Comparison of ENCODE assay signal across 10 mouse cellular contexts in the genomic region with DNA sequence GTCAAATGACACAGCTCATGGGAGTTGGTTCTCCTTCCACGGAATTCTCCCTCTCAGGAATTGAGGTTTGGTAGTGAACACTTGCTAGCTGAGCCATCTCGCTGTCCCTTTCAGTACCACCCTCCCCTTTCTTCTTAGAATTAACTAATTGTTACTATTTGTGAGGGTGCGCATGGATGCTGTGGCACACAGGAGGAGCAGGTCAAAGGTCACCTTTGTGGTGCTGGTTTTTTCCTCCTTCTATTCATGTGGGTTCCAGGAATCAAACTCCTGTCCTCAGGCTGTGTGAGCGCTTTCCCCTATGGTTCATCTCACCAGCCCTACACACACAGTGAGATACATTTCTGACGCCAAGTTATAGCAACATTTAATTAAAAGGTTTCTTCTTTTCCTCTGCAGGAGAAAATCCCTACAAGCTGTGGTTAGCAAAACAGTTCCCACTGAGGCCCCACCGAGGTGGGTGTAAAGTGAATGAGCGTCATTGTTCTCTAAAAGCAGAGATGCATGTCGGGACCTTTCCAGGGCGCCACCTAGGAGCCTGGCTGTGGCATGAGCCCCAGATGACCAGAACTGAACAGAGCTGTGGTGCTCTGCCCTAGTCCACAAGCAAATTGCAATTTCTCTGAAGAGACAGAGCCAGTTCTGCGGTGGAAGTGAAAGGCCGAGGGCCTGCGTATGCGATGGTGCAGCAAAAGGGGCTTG. TPM values are rescaled to one million over a fixed set of nuclear protein-coding genes. Genes with fewer than 3 reads are reported as not detected.
DNase-seq lines count a peak whose midpoint lies in the region; ATAC-seq and TF ChIP-seq lines count a peak whose summit lies in the region.
"Had no signal": no experiment of that assay in that cellular context is flagged by ENCODE, and none has a peak within 500 bp of the region (broad histone marks: within the 10 kb centered on the region; RNA-seq: fewer than 3 reads in every experiment).

No protein-coding gene starts in this region.

- H3K4me1 ChIP-seq in E14TG2a.4 (replicated peaks; ENCODE audit: low read depth, low read length): peaks cover 89% of the 10 kb centered on the region
- H3K4me1 ChIP-seq in forebrain, embryonic 12.5 days: peaks cover 22% of the 10 kb centered on the region
- peaks cover 44% of the 10 kb centered on the region for H3K4me1 ChIP-seq in limb, embryonic 15.5 days
- H3K4me1 ChIP-seq in lung, adult 2 months (ENCODE audit: control insufficient read depth, insufficient read depth, low read length): peaks cover 27% of the 10 kb centered on the region

- WGBS in forebrain, embryonic 12.5 days: 16% methylated on average over 13 of the region's 13 CpGs
- 51% methylated on average over 13 of the region's 13 CpGs for WGBS in limb, embryonic 15.5 days
- WGBS in lung, adult 2 months: 72% methylated on average over 13 of the region's 13 CpGs

- no peak overlapping the region for H3K9ac ChIP-seq in forebrain, embryonic 12.5 days
- H3K9ac ChIP-seq in limb, embryonic 15.5 days: no peak overlapping the region
- H3K9ac ChIP-seq: heart, embryonic 12.5 days; liver, embryonic 14.5 days had no signal

- H3K36me3 ChIP-seq in E14TG2a.4 (ENCODE audit: insufficient read depth, low read length): no peaks in the 10 kb centered on the region
- H3K36me3 ChIP-seq in forebrain, embryonic 12.5 days (replicated peaks): no peaks in the 10 kb centered on the region
- H3K36me3 ChIP-seq in limb, embryonic 15.5 days: no peaks in the 10 kb centered on the region
- H3K36me3 ChIP-seq: heart, embryonic 12.5 days had no signal

- H3K27me3 ChIP-seq in E14TG2a.4 (ENCODE audit: insufficient read depth, low read length): no peaks in the 10 kb centered on the region
- no peaks in the 10 kb centered on the region for H3K27me3 ChIP-seq in forebrain, embryonic 12.5 days
- H3K27me3 ChIP-seq in limb, embryonic 15.5 days: no peaks in the 10 kb centered on the region
- H3K27me3 ChIP-seq: heart, embryonic 12.5 days had no signal

- H3K4me3 ChIP-seq in E14TG2a.4 (replicated peaks; ENCODE audit: low read length): peak overlapping the region; percentile 26; the same call in 1 of the 2 replicates
- no peak overlapping the region for H3K4me3 ChIP-seq in forebrain, embryonic 12.5 days (replicated peaks)
- no peak overlapping the region for H3K4me3 ChIP-seq in limb, embryonic 15.5 days
- no peak overlapping the region for H3K4me3 ChIP-seq in lung, adult 2 months (replicated peaks; ENCODE audit: extremely low read depth, low read depth, low read length)
- H3K4me3 ChIP-seq: heart, embryonic 12.5 days had no signal

- peak; percentile 62 for DNase-seq in ES-CJ7 (ENCODE audit: low read depth, low spot score)
- no peak for DNase-seq in adrenal gland, adult 2 months
- DNase-seq in lung, adult 2 months: no peak
- DNase-seq in T-cell, adult 2 months (ENCODE audit: low spot score): no peak
- DNase-seq: spleen, adult 18-20 months had no signal

- H3K4me2 ChIP-seq in forebrain, embryonic 12.5 days: 0 out of 2 replicates have a peak overlapping the region, but pooled peaks have one; percentile 0
- H3K4me2 ChIP-seq in limb, embryonic 15.5 days: no peak overlapping the region
- H3K4me2 ChIP-seq: heart, embryonic 12.5 days had no signal

- ATAC-seq in forebrain, embryonic 12.5 days (ENCODE audit: low FRiP score): 0 out of 2 replicates have a peak, but pooled peaks have one; percentile 41
- no peak for ATAC-seq in limb, embryonic 15.5 days (ENCODE audit: insufficient number of reproducible peaks, low FRiP score, low TSS enrichment, low read depth)

- H3K9me3 ChIP-seq in E14TG2a.4 (ENCODE audit: low read length): no peaks in the 10 kb centered on the region
- no peaks in the 10 kb centered on the region for H3K9me3 ChIP-seq in forebrain, embryonic 12.5 days
- H3K9me3 ChIP-seq in limb, embryonic 15.5 days: no peaks in the 10 kb centered on the region
- H3K9me3 ChIP-seq: heart, embryonic 12.5 days had no signal

- no peak for TF ChIP-seq CTCF in E14TG2a.4 (conservative IDR thresholded peaks at IDR 0.05; ENCODE audit: low read length)
- TF ChIP-seq CTCF in lung, adult 2 months (IDR thresholded peaks at IDR 0.05; ENCODE audit: insufficient read depth, low read length): no peak

- no peak for TF ChIP-seq POLR2A in lung, adult 2 months (IDR thresholded peaks at IDR 0.05; ENCODE audit: borderline replicate concordance, extremely low read depth, low read depth, low read length)

- H3K27ac ChIP-seq in forebrain, embryonic 12.5 days: peak overlapping the region; percentile 68
- peak overlapping the region; percentile 88 for H3K27ac ChIP-seq in limb, embryonic 15.5 days
- H3K27ac ChIP-seq: liver, embryonic 14.5 days had no signal

RNA-seq across cellular contexts. Expression of gene Sec14l1, which starts 8.2 kb away (rescaled TPM):
- polyA plus RNA-seq in forebrain, embryonic 12.5 days (2016; fragmentation: Nextera tagmentation; extraction: Ambion mirVana): 67.2 and 67.6 TPM in 2 replicates
- polyA plus RNA-seq in limb, embryonic 15.5 days (2015; fragmentation: Nextera tagmentation; extraction: Ambion mirVana): 59.2 and 69.7 TPM in 2 replicates
- total RNA-seq in adrenal gland, adult 2 months (2021): 100 to 1,000 TPM; 117 to 175 TPM
- 140 and 161 TPM in 2 replicates for polyA plus RNA-seq in adrenal gland, adult 2 months (2012; rRNA removed)
- 123 and 133 TPM in 2 replicates for polyA plus RNA-seq in lung, adult 2 months (2012; rRNA removed)
